In the genomic region with DNA sequence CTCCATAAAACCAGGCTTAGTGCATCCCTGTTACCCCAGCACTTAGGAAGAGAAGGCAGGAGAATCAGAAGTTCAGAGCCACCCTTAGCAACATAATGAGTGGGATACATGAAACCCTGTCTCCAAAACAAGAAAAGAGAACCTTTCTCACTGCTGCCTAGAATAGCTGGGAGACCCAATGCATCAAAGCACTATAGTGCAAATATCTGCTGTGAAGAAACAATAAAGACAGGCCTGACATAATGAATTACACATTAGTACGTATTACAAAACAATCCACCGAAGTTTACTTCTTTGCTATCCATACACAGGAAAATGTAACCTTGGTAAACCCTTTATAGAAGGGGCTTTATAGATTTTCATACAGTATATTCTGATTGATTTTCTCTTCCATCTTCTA, we compare ENCODE assay signal across 16 mouse cellular contexts.
"Had no signal": no experiment of that assay in that cellular context is flagged by ENCODE, and none has a peak within 500 bp of the region (broad histone marks: within the 10 kb centered on the region; RNA-seq: fewer than 3 reads in every experiment).

No protein-coding gene starts in this region.

- H3K9ac ChIP-seq: neural tube, embryonic 12.5 days; neural tube, embryonic 13.5 days; neural tube, embryonic 15.5 days; stomach, embryonic 15.5 days had no signal

- H3K4me2 ChIP-seq: neural tube, embryonic 12.5 days; neural tube, embryonic 13.5 days; neural tube, embryonic 15.5 days; stomach, embryonic 15.5 days had no signal

- H3K9me3 ChIP-seq: neural tube, embryonic 12.5 days; neural tube, embryonic 13.5 days; neural tube, embryonic 15.5 days; stomach, embryonic 15.5 days had no signal

- H3K27me3 ChIP-seq: neural tube, embryonic 12.5 days; neural tube, embryonic 13.5 days; neural tube, embryonic 15.5 days; stomach, embryonic 15.5 days had no signal

- H3K27ac ChIP-seq: neural tube, embryonic 12.5 days; neural tube, embryonic 13.5 days; neural tube, embryonic 15.5 days; stomach, embryonic 15.5 days; stomach, postnatal 0 days had no signal

- H3K4me3 ChIP-seq: neural tube, embryonic 12.5 days; neural tube, embryonic 13.5 days; neural tube, embryonic 15.5 days; stomach, embryonic 15.5 days had no signal

- DNase-seq: retina, postnatal 1 day; right cerebral cortex, adult 18-20 months; right cerebral cortex, postnatal 14 days; right cerebral cortex, postnatal 25 days; right cerebral cortex, postnatal 4 days; spleen, adult 18-20 months; thymus, adult 18-20 months; thymus, postnatal 14 days; thymus, postnatal 25 days; thymus, postnatal 36 days; thymus, postnatal 4 days had no signal

- H3K4me1 ChIP-seq: neural tube, embryonic 12.5 days; neural tube, embryonic 13.5 days; neural tube, embryonic 15.5 days; stomach, embryonic 15.5 days had no signal
